Mouse (Mus musculus) retina, postnatal 1 day (tissue): ENCODE data around the gene Dpm3.

Experiments
- DNase-seq: peaks from one replicate; pipeline ENCODE4 v3.0.0-alpha.2; 2012

Gene Dpm3

DNA sequence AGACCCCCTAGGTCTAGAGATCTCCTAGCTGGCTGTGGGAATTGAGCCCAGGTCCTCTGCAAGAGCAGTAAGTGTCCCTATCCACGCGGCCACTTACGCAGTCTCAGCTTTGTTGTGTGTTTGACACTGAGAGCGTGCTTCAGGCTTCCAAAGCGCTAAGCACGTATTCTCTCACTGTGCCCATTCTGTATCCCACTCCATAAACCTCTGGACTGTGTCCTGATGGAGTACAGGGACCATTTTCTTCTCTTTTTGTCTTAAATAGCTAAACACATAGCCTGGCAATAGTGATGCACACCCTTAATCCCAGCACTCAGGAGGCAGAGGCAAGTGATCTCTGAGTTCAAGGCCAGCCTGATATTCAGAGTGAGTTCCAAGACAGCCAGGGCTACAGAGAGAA lies 39.8 kb downstream of the Dpm3 start:
- DNase-seq = no peak

DNA sequence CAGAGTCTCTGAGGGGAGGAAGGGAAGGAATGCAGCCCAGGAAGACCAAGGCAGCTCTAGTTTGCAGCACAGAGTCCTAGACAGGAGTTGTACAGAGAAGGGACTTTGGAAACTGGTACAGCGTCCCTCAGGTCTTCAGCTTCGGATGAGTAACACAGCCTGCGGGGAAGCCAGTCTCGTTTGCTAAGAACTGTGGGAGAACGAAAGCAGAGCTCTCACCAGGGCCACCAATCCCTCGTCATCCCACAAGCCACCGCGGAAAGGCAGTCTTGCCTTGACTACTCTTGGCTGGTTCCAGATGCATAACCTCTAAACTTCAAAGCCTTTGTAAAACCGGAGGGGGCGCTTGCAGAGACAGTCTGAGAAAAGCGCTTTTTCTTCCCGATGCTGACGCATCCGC lies 40.3 kb downstream of the Dpm3 start:
- DNase-seq = peak; percentile 50

DNA sequence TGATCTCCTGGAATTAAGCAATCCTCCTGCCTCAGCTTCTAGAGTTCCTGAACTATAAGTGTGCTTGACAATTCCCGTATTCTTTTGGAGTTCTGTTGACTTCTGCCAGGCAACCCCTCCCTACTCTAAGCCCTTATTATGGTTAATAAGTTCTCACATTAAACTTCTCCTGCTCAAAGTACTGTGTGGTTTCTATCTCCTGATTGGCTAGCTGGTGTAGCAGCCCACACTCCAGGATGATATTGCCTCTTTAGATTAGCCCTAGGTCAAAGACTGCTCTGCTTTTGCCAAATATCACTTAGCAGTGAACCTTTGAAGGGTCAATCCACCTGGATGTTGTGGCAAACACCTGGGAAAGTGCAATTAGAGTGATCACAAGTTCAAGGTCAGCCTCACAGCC lies 40.9 kb downstream of the Dpm3 start:
- DNase-seq = no peak

DNA sequence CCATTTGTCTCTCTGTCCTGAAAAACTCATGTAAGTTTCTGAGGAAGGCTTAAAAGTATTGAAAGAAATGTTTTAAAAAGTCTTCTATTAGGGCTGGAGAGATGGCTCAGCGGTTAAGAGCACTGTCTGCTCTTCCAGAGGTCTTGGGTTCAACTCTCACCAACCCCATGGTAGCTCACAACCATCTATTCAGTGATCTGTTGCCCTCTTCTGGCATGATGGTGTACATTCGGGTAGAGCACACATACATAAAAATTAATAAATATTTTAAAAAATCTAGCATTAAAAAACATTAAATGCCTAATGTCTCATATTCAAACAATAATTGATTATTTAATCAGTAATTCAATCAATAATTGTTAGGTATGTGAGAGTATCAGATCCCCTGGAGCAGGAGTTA lies 41.4 kb downstream of the Dpm3 start:
- no peak for DNase-seq

DNA sequence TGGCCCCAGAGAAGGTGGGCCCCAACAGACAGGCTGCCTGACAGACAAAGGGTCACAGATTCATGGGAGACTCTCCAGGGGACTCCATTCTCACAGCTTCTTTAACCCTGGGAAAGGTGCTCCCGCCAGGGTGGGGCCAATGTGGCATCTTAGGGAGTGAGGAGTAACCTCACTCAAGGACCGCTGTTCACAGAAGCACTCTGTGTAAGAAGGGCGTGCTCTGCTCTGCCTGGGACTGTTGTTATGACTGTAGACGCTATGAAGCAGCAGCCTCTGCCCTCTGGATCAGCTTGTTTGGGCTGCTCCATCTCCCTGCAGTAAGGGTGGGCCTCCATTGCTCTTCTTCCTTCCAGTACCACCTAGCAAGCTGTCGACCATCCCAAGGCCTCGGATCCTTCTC lies 45.3 kb downstream of the Dpm3 start:
- no peak for DNase-seq

DNA sequence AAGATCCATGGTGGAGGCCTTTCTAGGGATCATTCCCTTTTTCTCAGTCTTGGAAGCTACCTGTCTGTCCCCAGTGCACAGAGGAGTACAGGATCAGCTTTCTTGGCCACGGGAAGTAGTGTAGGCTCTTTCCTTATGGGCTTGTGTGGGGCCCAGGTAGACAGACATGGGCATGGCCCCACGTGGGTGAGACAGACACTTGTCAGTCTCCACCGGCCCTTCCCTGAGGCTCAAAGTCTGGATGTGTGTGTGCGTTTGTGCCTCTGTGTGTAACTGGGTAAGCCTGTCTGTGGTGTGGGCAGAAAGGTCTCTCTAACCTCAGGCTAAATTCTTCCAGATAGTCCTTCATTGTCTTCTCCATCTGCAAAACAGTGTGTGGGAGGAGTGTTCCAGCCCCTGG lies 45.9 kb downstream of the Dpm3 start:
- no peak for DNase-seq

DNA sequence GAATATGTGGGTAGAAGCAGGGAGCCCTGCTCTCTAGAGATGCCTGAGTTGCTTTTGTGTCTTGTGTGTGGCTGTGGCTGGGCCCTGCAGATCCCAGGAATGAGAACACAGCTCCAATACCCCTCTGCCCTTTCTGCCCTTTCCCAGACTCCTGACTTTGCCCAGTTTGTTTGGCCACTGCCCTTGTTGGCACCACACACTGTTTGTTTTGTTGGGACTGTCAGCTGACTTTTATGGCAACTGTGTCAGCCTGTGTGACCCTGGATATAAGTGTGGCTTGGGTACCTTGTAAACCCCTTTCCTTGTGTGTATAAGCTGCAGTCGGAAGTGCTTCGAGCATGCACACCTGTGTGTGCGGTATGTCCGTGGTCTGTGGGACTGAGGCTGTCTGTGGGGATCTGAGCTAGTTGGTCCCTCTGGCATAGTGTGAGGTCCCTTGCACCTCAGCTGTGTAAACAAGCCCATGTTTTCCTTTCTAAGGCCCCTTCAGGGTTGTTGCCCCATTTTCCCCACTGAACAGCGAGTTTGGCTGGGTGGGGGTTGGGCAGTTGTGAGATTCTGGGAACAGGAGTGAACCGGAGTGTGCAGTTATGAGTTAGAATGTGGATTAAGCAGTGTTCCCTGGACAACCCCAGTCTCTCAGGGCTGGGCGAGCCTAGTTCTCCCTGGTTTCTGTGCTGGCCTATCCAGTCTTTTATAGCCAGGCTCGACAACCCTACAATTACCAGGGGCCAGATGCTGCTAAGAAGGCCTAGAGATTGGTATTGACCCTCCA lies 46.6 kb downstream of the Dpm3 start:
- DNase-seq = no peak

DNA sequence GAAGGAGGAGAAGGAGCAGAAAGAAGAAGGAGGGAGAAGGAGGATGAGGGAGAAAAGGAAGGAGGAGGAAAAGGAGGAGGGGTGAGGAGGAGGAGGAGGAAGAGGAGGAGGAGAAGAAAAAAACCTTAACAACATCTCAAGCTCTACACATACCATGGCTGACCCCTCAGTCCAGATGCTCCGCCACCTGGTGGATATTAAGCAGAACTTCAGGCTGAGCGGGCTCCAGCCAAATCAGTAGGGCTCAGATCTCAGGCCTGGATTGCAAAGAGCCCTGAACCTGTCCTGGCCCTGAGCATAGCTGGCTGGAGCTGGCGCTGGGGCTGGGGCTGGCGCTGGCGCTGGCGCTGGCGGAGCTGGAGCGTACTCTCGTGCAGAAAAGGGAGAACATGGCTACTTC lies 48.9 kb downstream of the Dpm3 start:
- DNase-seq = peak; percentile 86

DNA sequence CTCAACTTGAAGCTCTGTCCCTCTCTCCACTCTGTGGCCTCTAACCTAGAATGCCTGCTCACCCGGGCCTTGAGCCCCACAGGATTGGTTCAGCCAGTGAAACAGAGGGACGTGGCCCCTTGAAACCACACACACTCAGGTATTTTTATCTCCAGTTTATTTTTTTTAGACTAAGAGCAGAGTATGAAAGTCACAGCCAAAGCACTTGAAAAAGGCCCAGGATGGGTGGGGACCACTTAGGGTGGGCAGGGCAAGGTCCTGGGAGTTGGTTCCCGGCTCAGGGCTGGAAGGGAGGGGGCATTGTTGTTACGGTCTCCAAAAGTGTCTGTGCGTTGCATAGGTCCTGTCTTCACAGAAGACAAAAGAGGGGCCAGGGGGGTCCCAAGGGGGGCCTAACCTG lies 55.2 kb downstream of the Dpm3 start:
- DNase-seq = no peak

DNA sequence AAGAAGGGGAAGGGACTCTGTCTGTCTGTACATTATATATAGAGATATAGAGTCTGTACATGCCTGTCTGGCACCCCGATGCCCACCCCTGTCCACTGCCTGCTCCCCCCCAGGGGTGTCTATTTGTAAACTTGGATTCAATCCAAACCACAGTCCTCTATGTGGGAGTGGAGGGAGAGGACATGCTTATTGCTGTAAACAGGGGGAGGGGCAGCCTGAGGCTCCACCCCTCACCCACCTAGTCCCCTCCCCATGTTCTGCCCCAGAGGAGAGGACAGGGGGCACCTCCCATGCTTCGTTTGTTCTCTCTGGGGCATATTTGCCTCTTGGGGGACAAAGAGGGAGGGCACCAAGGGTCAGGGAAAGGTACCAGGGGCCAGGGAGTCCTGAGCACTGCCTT lies 55.6 kb downstream of the Dpm3 start:
- no peak for DNase-seq

DNA sequence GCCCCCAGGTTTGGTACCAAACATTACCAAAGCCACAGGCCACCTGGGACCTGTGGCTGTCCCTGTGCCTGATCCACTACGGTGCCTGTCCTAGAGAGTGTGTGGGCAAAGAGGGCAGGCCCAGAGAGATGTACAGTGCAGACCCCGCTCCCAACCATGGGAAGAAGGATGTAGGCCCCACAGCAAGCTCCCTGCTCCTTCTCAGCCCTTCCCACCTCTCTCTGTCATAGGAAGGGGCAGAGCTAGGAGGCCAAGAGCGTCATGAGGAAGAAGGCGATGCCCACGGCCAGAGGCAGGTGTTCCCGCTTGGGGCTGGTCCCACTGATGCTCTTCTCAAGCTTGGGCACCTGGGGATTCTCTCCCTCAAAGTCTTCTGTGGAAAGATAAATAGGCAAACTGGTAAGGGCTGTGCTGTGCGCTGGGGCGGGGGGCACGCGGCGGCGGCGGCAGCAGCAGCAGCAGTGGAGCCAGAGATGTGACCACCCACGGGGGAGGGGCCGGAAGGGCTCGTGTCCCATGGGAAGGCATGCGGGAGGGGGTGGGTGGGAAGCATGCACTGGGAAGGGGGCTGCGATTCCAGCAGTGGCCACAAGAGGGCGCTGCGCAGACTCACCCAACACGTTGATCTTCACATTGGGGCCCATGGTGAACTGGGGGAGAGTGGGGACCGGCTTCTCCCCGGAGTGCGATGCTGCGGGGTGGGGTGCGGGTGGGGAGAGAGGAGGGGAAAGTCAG lies 56.2 kb downstream of the Dpm3 start:
- DNase-seq = peak; percentile 92

DNA sequence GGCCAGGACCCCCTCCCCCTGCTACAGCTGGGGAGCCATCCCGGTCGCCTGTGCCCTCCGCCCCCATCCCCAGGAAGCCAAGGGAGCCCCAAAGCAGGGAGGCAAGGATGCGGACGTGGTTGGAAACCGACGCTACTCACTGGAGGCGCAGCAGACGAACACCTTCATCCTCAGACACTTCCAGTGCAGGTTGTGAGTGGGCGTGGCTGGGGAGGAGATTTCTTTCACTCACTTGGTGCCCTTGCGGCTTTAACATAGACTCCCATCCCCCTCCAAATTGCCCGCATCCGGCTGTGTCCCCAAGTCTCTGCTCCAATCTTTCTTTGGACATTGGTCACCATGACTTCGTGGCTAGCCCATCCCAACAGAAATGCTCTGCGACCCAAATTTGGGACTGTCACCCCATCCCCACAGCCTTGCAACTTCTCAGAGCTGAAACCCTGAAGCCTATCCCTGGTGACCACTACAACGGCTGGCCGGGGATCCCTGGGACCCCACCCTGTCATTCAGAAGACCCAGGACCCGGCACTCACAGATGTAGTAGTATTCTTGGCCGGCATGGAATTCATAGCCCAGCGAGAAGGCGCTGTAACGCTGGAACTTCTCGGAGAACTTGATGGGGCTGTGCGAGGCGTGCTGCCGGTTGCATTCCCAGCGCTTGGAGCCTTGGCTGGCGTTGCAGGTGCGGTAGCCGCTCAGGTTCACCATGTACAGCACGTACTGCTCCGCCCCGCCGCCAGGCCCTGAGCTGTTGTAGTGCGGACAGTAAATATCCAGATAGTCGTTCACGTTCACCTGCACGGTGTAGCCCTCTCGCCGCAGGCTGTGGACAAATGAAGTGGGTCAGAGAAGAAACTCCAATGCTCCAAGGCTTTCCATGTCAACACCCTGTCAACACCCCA lies 57.0 kb downstream of the Dpm3 start:
- DNase-seq = no peak
